Mouse (Mus musculus): ENCODE results near the gene Adam11. TPM values are rescaled to one million over a fixed set of nuclear protein-coding genes. Genes with fewer than 3 reads are reported as not detected.

The Adam11 gene
- polyA plus RNA-seq, 1 experiment from 2014 or later = 0.78 TPM

DNA sequence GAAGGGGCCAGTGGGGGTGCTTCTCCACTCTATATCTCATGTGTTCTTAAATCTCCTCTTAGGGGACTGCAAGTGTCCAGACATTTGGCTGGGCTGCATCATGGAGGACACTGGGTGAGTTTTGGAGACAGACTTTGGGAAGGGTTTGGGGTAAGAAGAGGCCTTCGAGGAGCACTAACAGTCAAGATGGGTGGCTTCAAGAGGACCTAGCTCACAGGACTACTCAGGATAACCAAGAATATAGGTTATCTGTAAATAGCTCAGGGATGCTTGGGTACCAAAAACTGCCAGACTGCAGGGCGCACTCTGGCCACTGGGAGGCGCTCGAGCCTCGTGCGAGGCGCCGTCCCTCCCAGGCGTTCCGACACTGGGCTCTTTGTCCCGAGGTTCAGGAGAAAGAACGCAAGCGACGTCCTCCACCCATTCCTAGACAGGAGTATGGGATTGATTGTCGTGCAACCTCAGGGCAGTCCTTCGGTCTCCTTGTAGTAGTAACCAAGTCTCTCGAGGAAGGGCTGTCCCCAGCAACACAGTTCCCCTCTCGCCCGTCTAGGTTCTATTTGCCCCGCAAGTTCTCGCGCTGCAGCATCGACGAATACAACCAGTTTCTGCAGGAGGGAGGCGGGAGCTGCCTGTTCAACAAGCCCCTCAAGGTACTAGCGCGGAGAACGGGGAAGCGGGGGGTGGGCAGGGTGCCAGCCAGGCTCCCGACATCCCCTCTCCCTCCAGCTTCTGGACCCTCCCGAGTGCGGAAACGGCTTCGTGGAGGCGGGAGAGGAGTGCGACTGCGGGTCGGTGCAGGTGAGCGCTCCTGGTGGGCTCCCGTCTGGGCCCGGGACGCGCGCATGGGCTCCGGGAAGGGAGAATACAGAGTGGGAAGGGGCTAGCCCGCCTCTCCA lies 12.7 kb downstream of the Adam11 start:
- Histone ChIP-seq H3K4me2 (replicated peaks; ENCODE audit: low read depth, low read length) (peak overlapping the region; percentile 66), H3K4me1 (ENCODE audit: insufficient read depth, low read depth, low read length) (peaks cover 7% of the 10 kb centered on the region), H3K36me3 (ENCODE audit: insufficient read depth, low read length) (no peaks in the 10 kb centered on the region), H3K27me3 (replicated peaks; ENCODE audit: insufficient read depth, low read length) (no peaks in the 10 kb centered on the region), H3K27ac (ENCODE audit: low read length) (no peak overlapping the region), H3K4me3 (ENCODE audit: low read depth, low read length) (peak overlapping the region; percentile 43), H3K9ac (replicated peaks; ENCODE audit: low read depth) (no peak overlapping the region), H3K9me3 (ENCODE audit: low read length) (no peaks in the 10 kb centered on the region)
- DNase-seq (ENCODE audit: low spot score) (peak; percentile 86), ATAC-seq (peak; percentile 58)
- under 1% methylated on average over 46 of the region's 46 CpGs for WGBS
- TF ChIP-seq EP300 (IDR thresholded peaks at IDR 0.05) = no peak
- TF ChIP-seq CTCF (IDR thresholded peaks at IDR 0.05) = peak; percentile 99

DNA sequence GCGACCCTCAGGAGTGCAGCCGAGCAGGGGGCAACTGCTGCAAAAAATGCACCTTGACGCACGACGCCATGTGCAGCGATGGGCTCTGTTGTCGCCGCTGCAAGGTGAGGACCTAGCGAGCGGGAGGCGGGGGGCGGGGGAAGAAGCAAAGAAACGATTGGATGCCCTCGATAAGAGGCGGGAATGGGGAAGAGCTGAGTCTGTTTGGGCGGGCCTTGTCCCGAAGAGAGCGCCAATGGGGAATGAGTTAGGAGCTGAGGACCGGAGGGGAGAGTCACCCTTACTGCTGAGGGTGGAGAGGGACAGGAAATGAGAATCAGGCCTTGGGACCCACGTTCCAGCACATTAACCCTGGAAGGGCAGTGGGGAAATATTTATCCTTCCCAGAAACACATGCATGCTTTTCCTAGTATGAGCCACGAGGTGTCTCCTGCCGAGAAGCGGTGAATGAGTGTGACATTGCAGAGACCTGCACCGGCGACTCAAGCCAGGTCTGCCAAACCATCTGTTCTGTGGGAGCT lies 13.4 kb downstream of the Adam11 start:
- H3K9ac ChIP-seq (replicated peaks; ENCODE audit: low read depth) = no peak overlapping the region

DNA sequence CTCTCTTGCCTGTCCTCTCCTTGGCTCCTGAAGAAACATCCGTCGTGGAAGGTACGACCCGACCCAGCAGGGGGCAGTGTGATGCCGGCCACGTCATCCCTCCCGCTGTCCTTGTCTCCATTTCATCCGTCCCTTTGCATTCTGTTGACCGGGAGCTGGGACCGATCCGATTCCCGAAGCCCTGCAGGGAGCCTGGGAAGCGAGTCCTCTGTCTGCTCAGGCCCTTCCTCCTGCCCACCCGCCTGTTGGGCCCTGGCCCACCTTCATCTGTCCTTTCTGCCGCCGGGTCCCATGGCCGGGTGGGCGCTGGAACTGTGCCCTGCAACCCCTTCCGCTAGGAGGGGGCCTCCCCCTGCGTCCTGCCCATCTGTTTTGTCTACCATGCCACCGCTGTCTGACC lies 16.4 kb downstream of the Adam11 start:
- Histone ChIP-seq H3K27me3 (replicated peaks; ENCODE audit: insufficient read depth, low read length) (no peaks in the 10 kb centered on the region), H3K27ac (ENCODE audit: low read length) (0 out of 2 replicates have a peak overlapping the region, but pooled peaks have one; percentile 14), H3K9ac (replicated peaks; ENCODE audit: low read depth) (no peak overlapping the region), H3K9me3 (ENCODE audit: low read length) (no peaks in the 10 kb centered on the region), H3K4me1 (ENCODE audit: insufficient read depth, low read depth, low read length) (peaks cover 11% of the 10 kb centered on the region), H3K36me3 (ENCODE audit: insufficient read depth, low read length) (no peaks in the 10 kb centered on the region), H3K4me2 (replicated peaks; ENCODE audit: low read depth, low read length) (peak overlapping the region; percentile 59), H3K4me3 (ENCODE audit: low read depth, low read length) (peak overlapping the region; percentile 28)
- peak; percentile 93 for TF ChIP-seq CTCF (IDR thresholded peaks at IDR 0.05)
- no peak for TF ChIP-seq EP300 (IDR thresholded peaks at IDR 0.05)
- ATAC-seq = peak; percentile 27
- DNase-seq (ENCODE audit: low spot score) = peak; percentile 90
- 23% methylated on average over 21 of the region's 21 CpGs for WGBS

More for the DNA sequence above, 13.4 kb downstream of the Adam11 start:
- Histone ChIP-seq H3K36me3 (ENCODE audit: insufficient read depth, low read length) (no peaks in the 10 kb centered on the region), H3K4me2 (replicated peaks; ENCODE audit: low read depth, low read length) (peak overlapping the region; percentile 66), H3K9me3 (ENCODE audit: low read length) (no peaks in the 10 kb centered on the region), H3K27ac (ENCODE audit: low read length) (no peak overlapping the region), H3K27me3 (replicated peaks; ENCODE audit: insufficient read depth, low read length) (no peaks in the 10 kb centered on the region), H3K4me3 (ENCODE audit: low read depth, low read length) (peak overlapping the region; percentile 43), H3K4me1 (ENCODE audit: insufficient read depth, low read depth, low read length) (peaks cover 11% of the 10 kb centered on the region)
- DNase-seq (ENCODE audit: low spot score) = peak; percentile 97
- no peak for TF ChIP-seq EP300 (IDR thresholded peaks at IDR 0.05)
- peak; percentile 71 for TF ChIP-seq CTCF (IDR thresholded peaks at IDR 0.05)
- ATAC-seq = peak; percentile 90
- whole genome bisulfite sequencing = under 1% methylated on average over 23 of the region's 25 CpGs

DNA sequence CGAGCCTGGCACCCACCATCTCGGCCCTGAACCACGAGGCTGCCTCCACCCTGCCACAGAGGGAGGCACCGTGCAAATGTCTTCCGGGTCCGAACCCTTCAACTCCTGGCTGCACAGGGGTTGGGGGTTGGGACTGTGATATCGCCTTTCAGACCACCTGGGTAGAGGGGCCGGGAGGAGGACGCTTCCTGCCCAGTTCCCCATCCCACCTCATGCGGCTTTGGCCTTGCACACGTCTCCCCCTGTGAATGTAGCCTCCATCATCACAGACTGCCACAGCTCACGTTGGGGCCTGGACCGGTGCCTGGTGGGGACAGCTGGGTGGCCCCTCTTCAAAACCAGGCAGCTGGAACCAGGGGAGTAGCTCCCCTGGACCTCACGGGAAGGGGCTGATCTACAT lies 16.9 kb downstream of the Adam11 start:
- no peaks in the 10 kb centered on the region for H3K9me3 ChIP-seq (ENCODE audit: low read length)
- no peak for ATAC-seq
- 40% methylated on average over 14 of the region's 14 CpGs for WGBS
- H3K4me3 ChIP-seq (ENCODE audit: low read depth, low read length) = no peak overlapping the region
- no peaks in the 10 kb centered on the region for H3K27me3 ChIP-seq (replicated peaks; ENCODE audit: insufficient read depth, low read length)
- no peak overlapping the region for H3K9ac ChIP-seq (replicated peaks; ENCODE audit: low read depth)
- peak overlapping the region; percentile 59; the same call in 1 of the 2 replicates for H3K4me2 ChIP-seq (replicated peaks; ENCODE audit: low read depth, low read length)
- H3K36me3 ChIP-seq (ENCODE audit: insufficient read depth, low read length) = no peaks in the 10 kb centered on the region
- H3K27ac ChIP-seq (ENCODE audit: low read length) = no peak overlapping the region
- H3K4me1 ChIP-seq (ENCODE audit: insufficient read depth, low read depth, low read length) = peaks cover 11% of the 10 kb centered on the region
- DNase-seq (ENCODE audit: low spot score) = no peak
- TF ChIP-seq EP300 (IDR thresholded peaks at IDR 0.05) (no peak), CTCF (IDR thresholded peaks at IDR 0.05) (no peak)

DNA sequence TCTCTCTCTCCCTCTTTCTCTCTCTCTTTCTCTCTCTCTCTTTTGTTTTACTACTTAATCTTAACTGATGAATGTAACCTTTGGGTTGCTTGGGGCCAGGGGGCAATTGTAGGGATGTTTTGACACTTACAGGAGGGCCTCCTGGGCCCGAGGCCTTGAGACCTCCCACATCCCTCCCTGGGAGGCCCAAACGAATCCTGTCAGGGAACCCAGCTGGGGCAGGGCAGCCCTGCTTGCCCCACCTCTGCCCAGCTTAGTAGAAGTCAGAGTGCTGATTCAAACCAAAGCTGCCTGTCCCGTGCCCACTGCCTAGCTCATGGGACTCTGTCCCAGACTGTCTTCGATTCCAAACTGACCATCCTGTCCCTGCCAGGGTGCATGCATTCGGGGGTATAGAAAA lies 17.4 kb downstream of the Adam11 start:
- no peak for ATAC-seq
- 56% methylated on average over 5 of the region's 5 CpGs for WGBS
- H3K27ac ChIP-seq (ENCODE audit: low read length) = no peak overlapping the region
- H3K4me2 ChIP-seq (replicated peaks; ENCODE audit: low read depth, low read length) = no peak overlapping the region
- H3K4me3 ChIP-seq (ENCODE audit: low read depth, low read length) = no peak overlapping the region
- H3K27me3 ChIP-seq (replicated peaks; ENCODE audit: insufficient read depth, low read length) = no peaks in the 10 kb centered on the region
- no peak for DNase-seq (ENCODE audit: low spot score)
- H3K36me3 ChIP-seq (ENCODE audit: insufficient read depth, low read length) = no peaks in the 10 kb centered on the region
- no peak overlapping the region for H3K9ac ChIP-seq (replicated peaks; ENCODE audit: low read depth)
- no peaks in the 10 kb centered on the region for H3K9me3 ChIP-seq (ENCODE audit: low read length)
- H3K4me1 ChIP-seq (ENCODE audit: insufficient read depth, low read depth, low read length) = peaks cover 11% of the 10 kb centered on the region
- TF ChIP-seq EP300 (IDR thresholded peaks at IDR 0.05) = no peak
- TF ChIP-seq CTCF (IDR thresholded peaks at IDR 0.05) = no peak

DNA sequence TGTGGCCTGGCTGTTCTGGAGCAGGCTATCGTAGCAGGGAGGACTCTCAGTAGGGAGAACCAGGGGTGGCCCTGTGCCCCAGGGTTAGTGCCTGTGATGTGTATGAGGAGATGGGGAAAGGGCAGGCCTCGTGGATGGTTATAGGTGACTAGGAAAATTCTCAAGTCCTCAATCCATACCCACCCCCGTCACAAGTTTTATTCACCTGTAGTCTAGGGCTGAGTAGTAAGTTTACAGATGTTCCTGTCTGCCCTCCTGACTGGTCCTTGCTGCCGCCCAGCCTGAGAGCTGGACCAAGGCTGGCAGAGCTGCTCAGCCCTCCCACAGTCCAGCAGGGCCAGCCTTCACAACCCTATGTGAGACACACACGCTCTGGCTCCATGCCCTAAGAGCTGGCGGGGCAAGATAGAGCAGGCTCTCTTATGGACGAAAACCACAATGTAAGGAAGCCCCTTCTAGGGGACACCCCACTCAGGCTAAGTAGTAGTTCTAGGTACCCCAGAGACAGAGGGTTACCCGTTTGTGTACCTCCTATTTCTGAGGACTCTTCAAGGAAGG lies 17.9 kb downstream of the Adam11 start:
- 75% methylated on average over 8 of the region's 8 CpGs for WGBS
- H3K36me3 ChIP-seq (ENCODE audit: insufficient read depth, low read length) = no peaks in the 10 kb centered on the region
- no peak for DNase-seq (ENCODE audit: low spot score)
- H3K27ac ChIP-seq (ENCODE audit: low read length) = peak overlapping the region; percentile 82; the same call in 1 of the 2 replicates
- no peak for ATAC-seq
- no peak overlapping the region for H3K4me3 ChIP-seq (ENCODE audit: low read depth, low read length)
- H3K9me3 ChIP-seq (ENCODE audit: low read length) = no peaks in the 10 kb centered on the region
- H3K4me2 ChIP-seq (replicated peaks; ENCODE audit: low read depth, low read length) = no peak overlapping the region
- H3K9ac ChIP-seq (replicated peaks; ENCODE audit: low read depth) = no peak overlapping the region
- peaks cover 11% of the 10 kb centered on the region for H3K4me1 ChIP-seq (ENCODE audit: insufficient read depth, low read depth, low read length)
- H3K27me3 ChIP-seq (replicated peaks; ENCODE audit: insufficient read depth, low read length) = no peaks in the 10 kb centered on the region
- no peak for TF ChIP-seq EP300 (IDR thresholded peaks at IDR 0.05)
- no peak for TF ChIP-seq CTCF (IDR thresholded peaks at IDR 0.05)

Data from lung, postnatal 0 days (tissue).